Mouse (Mus musculus): ENCODE results near the gene Zfp663. TPM values are rescaled to one million over a fixed set of nuclear protein-coding genes. Genes with fewer than 3 reads are reported as not detected.
A peak's percentile ranks its signal among the peaks of the same experiment; 100 is the strongest.

Gene Zfp663
- polyA plus RNA-seq, 1 experiment: not detected

- 64% methylated on average over 6 of the region's 6 CpGs for WGBS
- DNase-seq: no peak
Measured at GRCm38 (mm10) chr2:165405351-165405750, 36.8 kb upstream of the Zfp663 start.

GRCm38 (mm10) chr2:165404951-165405350 is 36.4 kb upstream of the Zfp663 start:
- DNase-seq: peak; percentile 18
- H3K4me1 ChIP-seq (ENCODE audit: control insufficient read depth, insufficient read depth, low read length): no peaks in the 10 kb centered on the region
- no peaks in the 10 kb centered on the region for H3K27me3 ChIP-seq (replicated peaks; ENCODE audit: control insufficient read depth, insufficient read depth, low read length)
- TF ChIP-seq CTCF (conservative IDR thresholded peaks at IDR 0.05; ENCODE audit: insufficient read depth, insufficient read length, low read depth, low read length) (no peak), POLR2A (IDR thresholded peaks at IDR 0.05; ENCODE audit: low read depth, low read length) (no peak)
- no peak overlapping the region for H3K27ac ChIP-seq (ENCODE audit: insufficient read depth, low read depth, low read length)
- WGBS: 48% methylated on average over 9 of the region's 9 CpGs
- H3K36me3 ChIP-seq (ENCODE audit: control insufficient read depth, insufficient read depth, low read length): no peaks in the 10 kb centered on the region
- no peak overlapping the region for H3K4me3 ChIP-seq (ENCODE audit: insufficient read depth, low read depth, low read length)

More at GRCm38 (mm10) chr2:165405351-165405750, 36.8 kb upstream of the Zfp663 start:
- Histone ChIP-seq H3K4me3 (ENCODE audit: insufficient read depth, low read depth, low read length) (no peak overlapping the region), H3K36me3 (ENCODE audit: control insufficient read depth, insufficient read depth, low read length) (no peaks in the 10 kb centered on the region), H3K27me3 (replicated peaks; ENCODE audit: control insufficient read depth, insufficient read depth, low read length) (no peaks in the 10 kb centered on the region), H3K27ac (ENCODE audit: insufficient read depth, low read depth, low read length) (no peak overlapping the region), H3K4me1 (ENCODE audit: control insufficient read depth, insufficient read depth, low read length) (no peaks in the 10 kb centered on the region)
- no peak for TF ChIP-seq POLR2A (IDR thresholded peaks at IDR 0.05; ENCODE audit: low read depth, low read length)
- no peak for TF ChIP-seq CTCF (conservative IDR thresholded peaks at IDR 0.05; ENCODE audit: insufficient read depth, insufficient read length, low read depth, low read length)

GRCm38 (mm10) chr2:165398164-165398785 is 29.7 kb upstream of the Zfp663 start:
- WGBS: 84% methylated on average over 15 of the region's 15 CpGs
- TF ChIP-seq POLR2A (IDR thresholded peaks at IDR 0.05; ENCODE audit: low read depth, low read length): no peak
- TF ChIP-seq CTCF (conservative IDR thresholded peaks at IDR 0.05; ENCODE audit: insufficient read depth, insufficient read length, low read depth, low read length): no peak
- DNase-seq: no peak
- no peak overlapping the region for H3K4me3 ChIP-seq (ENCODE audit: insufficient read depth, low read depth, low read length)
- H3K36me3 ChIP-seq (ENCODE audit: control insufficient read depth, insufficient read depth, low read length): no peaks in the 10 kb centered on the region
- no peaks in the 10 kb centered on the region for H3K4me1 ChIP-seq (ENCODE audit: control insufficient read depth, insufficient read depth, low read length)
- no peaks in the 10 kb centered on the region for H3K27me3 ChIP-seq (replicated peaks; ENCODE audit: control insufficient read depth, insufficient read depth, low read length)
- no peak overlapping the region for H3K27ac ChIP-seq (ENCODE audit: insufficient read depth, low read depth, low read length)

- no peak overlapping the region for H3K27ac ChIP-seq (ENCODE audit: insufficient read depth, low read depth, low read length)
- no peak for DNase-seq
- no peaks in the 10 kb centered on the region for H3K27me3 ChIP-seq (replicated peaks; ENCODE audit: control insufficient read depth, insufficient read depth, low read length)
- H3K4me3 ChIP-seq (ENCODE audit: insufficient read depth, low read depth, low read length): no peak overlapping the region
- WGBS: 70% methylated on average over 23 of the region's 23 CpGs
- H3K4me1 ChIP-seq (ENCODE audit: control insufficient read depth, insufficient read depth, low read length): no peaks in the 10 kb centered on the region
- no peaks in the 10 kb centered on the region for H3K36me3 ChIP-seq (ENCODE audit: control insufficient read depth, insufficient read depth, low read length)
- TF ChIP-seq CTCF (conservative IDR thresholded peaks at IDR 0.05; ENCODE audit: insufficient read depth, insufficient read length, low read depth, low read length): no peak
- no peak for TF ChIP-seq POLR2A (IDR thresholded peaks at IDR 0.05; ENCODE audit: low read depth, low read length)
Measured at GRCm38 (mm10) chr2:165397502-165398163, 29.1 kb upstream of the Zfp663 start.

- Histone ChIP-seq H3K36me3 (ENCODE audit: control insufficient read depth, insufficient read depth, low read length) (no peaks in the 10 kb centered on the region), H3K27me3 (replicated peaks; ENCODE audit: control insufficient read depth, insufficient read depth, low read length) (no peaks in the 10 kb centered on the region), H3K4me1 (ENCODE audit: control insufficient read depth, insufficient read depth, low read length) (no peaks in the 10 kb centered on the region), H3K27ac (ENCODE audit: insufficient read depth, low read depth, low read length) (no peak overlapping the region), H3K4me3 (ENCODE audit: insufficient read depth, low read depth, low read length) (no peak overlapping the region)
- DNase-seq: no peak
- no peak for TF ChIP-seq POLR2A (IDR thresholded peaks at IDR 0.05; ENCODE audit: low read depth, low read length)
- no peak for TF ChIP-seq CTCF (conservative IDR thresholded peaks at IDR 0.05; ENCODE audit: insufficient read depth, insufficient read length, low read depth, low read length)
- 60% methylated on average over 20 of the region's 20 CpGs for WGBS
Measured at GRCm38 (mm10) chr2:165396831-165397501, 28.4 kb upstream of the Zfp663 start.

GRCm38 (mm10) chr2:165392156-165392555 is 23.6 kb upstream of the Zfp663 start:
- no peak overlapping the region for H3K4me3 ChIP-seq (ENCODE audit: insufficient read depth, low read depth, low read length)
- H3K4me1 ChIP-seq (ENCODE audit: control insufficient read depth, insufficient read depth, low read length): no peaks in the 10 kb centered on the region
- no peaks in the 10 kb centered on the region for H3K36me3 ChIP-seq (ENCODE audit: control insufficient read depth, insufficient read depth, low read length)
- DNase-seq: no peak
- H3K27me3 ChIP-seq (replicated peaks; ENCODE audit: control insufficient read depth, insufficient read depth, low read length): no peaks in the 10 kb centered on the region
- 89% methylated on average over 4 of the region's 4 CpGs for WGBS
- TF ChIP-seq POLR2A (IDR thresholded peaks at IDR 0.05; ENCODE audit: low read depth, low read length) (no peak), CTCF (conservative IDR thresholded peaks at IDR 0.05; ENCODE audit: insufficient read depth, insufficient read length, low read depth, low read length) (no peak)
- H3K27ac ChIP-seq (ENCODE audit: insufficient read depth, low read depth, low read length): no peak overlapping the region

GRCm38 (mm10) chr2:165391561-165391960 is 23.0 kb upstream of the Zfp663 start:
- H3K27ac ChIP-seq (ENCODE audit: insufficient read depth, low read depth, low read length): no peak overlapping the region
- no peaks in the 10 kb centered on the region for H3K4me1 ChIP-seq (ENCODE audit: control insufficient read depth, insufficient read depth, low read length)
- peak; percentile 94 for TF ChIP-seq CTCF (conservative IDR thresholded peaks at IDR 0.05; ENCODE audit: insufficient read depth, insufficient read length, low read depth, low read length)
- TF ChIP-seq POLR2A (IDR thresholded peaks at IDR 0.05; ENCODE audit: low read depth, low read length): no peak
- H3K4me3 ChIP-seq (ENCODE audit: insufficient read depth, low read depth, low read length): no peak overlapping the region
- WGBS: 16% methylated on average over 8 of the region's 8 CpGs
- peak; percentile 67 for DNase-seq
- H3K27me3 ChIP-seq (replicated peaks; ENCODE audit: control insufficient read depth, insufficient read depth, low read length): no peaks in the 10 kb centered on the region
- H3K36me3 ChIP-seq (ENCODE audit: control insufficient read depth, insufficient read depth, low read length): no peaks in the 10 kb centered on the region

All from kidney, adult 2 months (tissue).